Mouse (Mus musculus) cerebellum, postnatal 25 days (tissue): ENCODE results near the gene Wnt10b.

ENCODE experiments used
- DNase-seq, 2 experiments: peaks; one replicate each; pipeline ENCODE4 v3.0.0; 2021; ENCODE audit warnings: mixed read lengths in 2 of 2

Gene Wnt10b

GRCm38 (mm10) chr15:98796803-98797595, 19.0 kb upstream of the Wnt10b start:
- DNase-seq: no peak

- no peak for DNase-seq
These were observed 15.3 kb upstream of the Wnt10b start for GRCm38 (mm10) chr15:98793141-98793698.

- no peak for DNase-seq
These were observed 14.5 kb upstream of the Wnt10b start for GRCm38 (mm10) chr15:98792233-98793020.

- DNase-seq: no peak
These were observed 13.8 kb upstream of the Wnt10b start for GRCm38 (mm10) chr15:98791771-98792170.

GRCm38 (mm10) chr15:98791221-98791620, 13.3 kb upstream of the Wnt10b start:
- no peak for DNase-seq

- no peak for DNase-seq
These were observed 12.8 kb upstream of the Wnt10b start for GRCm38 (mm10) chr15:98790761-98791160.

- peak; percentile 33 to 59 for DNase-seq
These were observed 11.9 kb upstream of the Wnt10b start, which contains the start of gene Wnt1 for GRCm38 (mm10) chr15:98789661-98790535. Gene Wnt1 (plus strand): TSS chr15:98789857.

GRCm38 (mm10) chr15:98788972-98789660, 11.2 kb upstream of the Wnt10b start:
- no peak for DNase-seq

GRCm38 (mm10) chr15:98787930-98788329, 10.0 kb upstream of the Wnt10b start:
- DNase-seq: no peak

GRCm38 (mm10) chr15:98785744-98786143, 7.8 kb upstream of the Wnt10b start:
- no peak for DNase-seq

GRCm38 (mm10) chr15:98781166-98781565, 3.2 kb upstream of the Wnt10b start:
- no peak for DNase-seq

GRCm38 (mm10) chr15:98780573-98780972, 2.6 kb upstream of the Wnt10b start:
- no peak for DNase-seq

- no peak for DNase-seq
These were observed 2.1 kb upstream of the Wnt10b start for GRCm38 (mm10) chr15:98780075-98780474.

- DNase-seq: no peak
These were observed 856 bp upstream of the Wnt10b start for GRCm38 (mm10) chr15:98778806-98779205.

GRCm38 (mm10) chr15:98778191-98778770, 331 bp upstream of the Wnt10b start:
- no peak for DNase-seq

- DNase-seq: no peak
These were observed 839 bp downstream of the Wnt10b start for GRCm38 (mm10) chr15:98777005-98777616.

GRCm38 (mm10) chr15:98776280-98777004, 1.5 kb downstream of the Wnt10b start:
- no peak for DNase-seq

- DNase-seq: no peak
These were observed 2.4 kb downstream of the Wnt10b start for GRCm38 (mm10) chr15:98775533-98775932.

- no peak for DNase-seq
These were observed 3.9 kb downstream of the Wnt10b start for GRCm38 (mm10) chr15:98774096-98774495.

- no peak for DNase-seq
These were observed 5.3 kb downstream of the Wnt10b start for GRCm38 (mm10) chr15:98772511-98773211.
